Mouse (Mus musculus) urinary bladder, postnatal 36 days (tissue): Measurements from ENCODE around the gene Fam163a.

Experiments
- DNase-seq, 2 experiments: peaks; one replicate each; pipeline ENCODE4 v3.0.0; 2022; ENCODE audit warnings: low spot score in 2 of 2, mixed read lengths in 1 of 2

Gene Fam163a

DNA sequence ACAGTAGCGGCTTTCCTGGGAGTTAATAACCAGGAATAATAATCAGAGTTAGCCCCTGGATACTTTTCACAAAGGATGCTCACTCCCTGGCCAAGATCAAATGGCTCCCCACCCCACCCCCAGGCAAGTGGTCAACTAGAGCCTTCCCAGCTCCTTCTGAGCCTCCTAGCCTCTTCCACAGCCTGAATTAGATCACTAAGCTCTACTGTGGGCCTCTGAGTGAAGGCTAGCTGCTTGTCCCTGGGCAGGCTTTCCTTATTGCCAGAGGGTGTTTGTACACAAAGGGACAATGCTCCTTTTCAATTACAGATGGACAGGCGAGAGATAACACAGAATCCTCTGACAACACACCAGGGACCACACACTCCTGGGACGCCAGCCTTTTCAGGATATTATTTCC is 2.2 kb downstream of the Fam163a start:
- DNase-seq: no peak

DNA sequence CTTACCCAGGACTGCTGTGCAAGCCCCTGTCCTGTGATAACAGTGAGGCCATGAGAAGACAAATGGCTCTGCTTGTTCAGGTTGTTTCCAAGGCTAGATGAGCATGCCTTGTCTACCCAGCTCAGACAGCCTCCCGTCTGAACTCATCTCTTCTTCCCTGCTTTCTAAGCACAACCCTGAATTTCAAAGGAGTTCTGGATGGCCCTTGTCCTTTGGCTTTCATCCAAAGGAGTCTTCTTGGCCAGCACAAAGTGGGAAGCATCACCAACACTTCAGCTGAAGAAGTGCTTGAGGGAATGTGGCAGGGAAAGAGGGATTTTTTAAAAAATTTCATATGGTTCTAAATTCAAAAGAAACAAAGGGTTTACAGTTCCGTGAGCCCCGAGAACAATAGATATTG is 3.8 kb downstream of the Fam163a start:
- no peak for DNase-seq

DNA sequence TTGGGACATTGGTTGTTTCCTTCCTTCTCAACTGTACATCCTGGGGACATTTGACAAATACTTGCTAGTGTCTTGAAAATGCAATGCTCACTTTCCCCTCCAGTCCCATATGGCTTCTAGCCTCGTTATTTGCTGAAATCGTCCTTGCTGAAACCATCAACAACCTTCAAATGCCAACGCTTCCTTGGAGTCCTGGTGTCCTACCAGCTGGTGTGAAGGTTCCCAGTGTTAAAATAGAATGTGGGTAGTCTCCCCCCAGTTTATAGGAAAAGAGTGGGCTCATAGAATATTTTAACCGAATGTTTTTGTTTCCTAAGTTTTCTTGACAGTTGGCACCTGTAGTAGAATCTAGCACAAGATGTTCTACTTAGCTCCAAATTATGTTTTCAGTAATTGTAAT is 7.2 kb downstream of the Fam163a start:
- DNase-seq: no peak

DNA sequence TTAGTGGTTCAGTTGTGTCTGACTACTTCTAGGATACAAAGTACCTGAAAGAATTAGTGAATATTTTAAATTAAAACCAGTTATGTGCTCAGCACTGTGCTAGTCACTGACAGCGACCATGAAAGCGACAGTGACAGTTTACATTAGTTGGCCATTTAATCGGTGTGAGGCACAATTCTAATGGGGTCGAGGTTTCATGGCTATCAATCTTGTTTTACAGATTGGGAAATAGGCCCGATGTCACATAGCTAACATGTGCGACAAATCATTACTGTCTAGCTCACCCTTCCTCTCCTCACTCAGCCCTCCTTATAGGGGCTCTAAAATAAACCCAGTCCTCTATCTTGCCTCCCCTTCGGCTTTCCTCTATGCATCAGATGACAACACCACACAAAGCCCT is 11.5 kb downstream of the Fam163a start:
- DNase-seq: no peak

DNA sequence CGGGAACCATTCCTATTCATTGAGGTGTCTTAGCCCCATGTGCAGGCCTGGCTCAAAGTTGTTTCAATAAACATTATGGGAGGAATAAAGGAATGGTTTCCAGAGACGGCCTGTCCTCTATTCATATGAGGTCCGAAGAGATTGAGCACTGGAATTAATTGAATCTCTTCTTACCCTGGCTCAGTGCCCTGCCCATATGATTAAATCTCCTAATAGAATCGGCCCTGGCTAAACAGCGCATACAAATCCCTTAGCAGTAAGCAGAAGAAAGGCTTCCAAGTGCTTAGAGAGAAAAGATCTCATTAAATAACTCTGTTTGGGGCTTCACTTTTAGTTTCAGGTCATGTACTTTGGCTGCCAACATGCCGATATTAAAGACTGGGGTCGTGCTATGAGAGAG is 12.0 kb downstream of the Fam163a start:
- no peak for DNase-seq

DNA sequence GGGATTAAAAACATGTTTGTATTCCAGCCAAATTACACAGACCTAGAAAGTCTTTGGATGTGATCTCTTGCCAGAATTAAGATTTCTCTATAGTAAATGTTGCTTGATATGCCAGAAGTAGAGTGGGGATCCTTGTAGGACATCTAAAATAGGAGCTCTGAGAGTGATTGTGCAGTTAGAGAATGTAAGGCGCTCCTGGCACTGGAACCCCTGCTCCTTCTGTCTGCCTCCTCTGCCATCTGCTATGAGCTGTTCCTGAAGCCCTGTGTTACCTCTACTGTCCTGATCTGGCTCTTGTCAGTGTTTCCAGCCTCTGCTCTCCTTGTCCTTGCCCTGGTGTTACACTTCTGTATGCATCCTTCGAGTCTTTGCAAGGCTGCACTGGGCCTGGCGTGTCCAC is 18.2 kb downstream of the Fam163a start:
- no peak for DNase-seq

DNA sequence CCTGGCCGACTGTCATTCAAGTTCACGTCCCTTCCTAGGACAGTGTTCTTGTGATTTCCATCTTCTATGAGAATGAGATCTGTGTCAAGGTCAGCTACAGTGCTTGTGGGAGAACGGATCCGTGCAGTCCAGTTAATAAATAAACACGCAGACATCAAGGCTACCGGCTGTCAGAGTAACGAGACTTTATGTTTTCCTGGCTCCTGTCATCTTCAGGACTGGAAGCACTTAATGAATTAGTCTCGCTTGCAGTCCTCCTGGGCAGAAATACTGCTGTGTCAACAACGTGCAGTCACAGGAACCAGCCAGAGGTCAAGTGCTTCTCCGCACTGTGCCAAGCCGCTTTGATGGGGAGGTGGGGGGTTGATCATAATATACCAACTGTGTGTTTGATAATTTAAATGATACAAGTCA is 20.7 kb downstream of the Fam163a start:
- DNase-seq: no peak

DNA sequence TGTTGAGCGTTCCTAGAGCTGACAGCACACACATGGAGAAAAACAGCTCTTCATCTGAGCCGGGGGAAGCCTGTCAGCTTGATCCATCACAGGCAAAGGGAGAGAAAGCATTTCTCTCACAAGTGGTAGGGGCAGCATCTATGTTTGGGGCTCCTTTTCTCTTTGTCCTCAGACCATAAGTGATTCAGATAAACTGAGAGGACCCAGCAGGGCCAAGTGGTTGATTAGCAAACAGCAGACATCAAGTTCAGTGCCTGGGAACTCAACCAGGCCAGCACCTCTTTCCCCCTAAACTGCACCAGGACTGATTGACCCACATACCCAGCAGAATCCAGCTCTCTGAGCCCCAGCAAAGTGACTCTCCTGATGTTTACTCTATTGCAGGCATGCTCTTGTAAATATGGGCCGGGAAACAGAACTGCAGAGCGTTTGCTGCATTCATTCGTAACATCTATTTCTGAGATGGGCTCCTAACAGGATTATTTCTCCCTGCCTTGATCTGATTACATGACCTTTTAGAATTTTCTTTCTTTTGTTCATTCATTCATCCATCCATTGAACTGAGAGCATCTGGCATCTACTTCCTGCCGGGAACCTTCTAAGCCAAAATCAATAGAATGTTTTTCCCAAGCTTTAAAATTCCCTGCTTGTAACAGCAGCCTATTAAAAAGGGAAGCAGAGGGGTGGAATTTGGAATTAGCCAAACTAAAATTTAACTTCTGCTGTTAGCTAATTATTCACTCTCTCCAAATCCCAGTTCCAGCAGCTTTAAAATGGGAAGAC is 21.5 kb downstream of the Fam163a start:
- no peak for DNase-seq

DNA sequence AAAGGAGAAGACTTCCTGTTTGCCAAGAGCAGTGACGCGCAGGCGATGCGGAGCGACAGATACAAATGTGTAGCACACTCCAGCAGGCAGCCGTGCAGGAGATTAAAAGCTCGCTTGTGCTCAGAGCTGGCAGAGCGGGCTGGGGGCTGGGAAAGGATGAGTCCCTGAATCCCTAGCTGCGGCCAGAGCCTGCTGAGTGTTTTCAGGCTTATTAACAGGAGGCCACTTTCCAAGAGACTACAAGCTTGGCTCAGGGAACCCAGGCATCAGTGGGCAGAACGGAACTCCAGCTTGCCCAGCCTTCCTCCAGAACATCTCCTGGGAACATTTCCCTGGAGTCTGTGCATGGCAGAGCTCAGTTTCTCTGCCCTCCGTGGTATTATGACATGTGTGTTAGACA is 25.0 kb downstream of the Fam163a start:
- no peak for DNase-seq

DNA sequence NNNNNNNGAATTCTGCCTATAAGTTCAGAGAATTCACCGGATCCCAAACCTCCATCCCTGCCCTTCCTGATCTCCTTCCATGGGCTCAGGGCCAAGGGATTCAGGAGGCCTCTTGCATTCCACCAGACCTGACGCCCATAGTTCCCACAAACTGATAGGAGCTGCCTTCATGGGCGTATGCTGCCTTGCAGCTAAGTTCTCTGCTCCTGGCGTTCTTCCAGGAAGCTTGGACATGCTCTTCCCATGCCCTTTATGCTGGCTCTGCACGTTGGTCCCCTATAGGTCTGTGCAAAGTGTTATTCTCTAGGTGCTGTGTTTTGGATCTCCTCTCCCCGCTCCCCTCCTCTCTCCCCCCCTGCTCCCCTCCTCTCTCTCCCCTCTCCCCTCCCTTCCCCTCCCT is 36.1 kb downstream of the Fam163a start:
- no peak for DNase-seq

DNA sequence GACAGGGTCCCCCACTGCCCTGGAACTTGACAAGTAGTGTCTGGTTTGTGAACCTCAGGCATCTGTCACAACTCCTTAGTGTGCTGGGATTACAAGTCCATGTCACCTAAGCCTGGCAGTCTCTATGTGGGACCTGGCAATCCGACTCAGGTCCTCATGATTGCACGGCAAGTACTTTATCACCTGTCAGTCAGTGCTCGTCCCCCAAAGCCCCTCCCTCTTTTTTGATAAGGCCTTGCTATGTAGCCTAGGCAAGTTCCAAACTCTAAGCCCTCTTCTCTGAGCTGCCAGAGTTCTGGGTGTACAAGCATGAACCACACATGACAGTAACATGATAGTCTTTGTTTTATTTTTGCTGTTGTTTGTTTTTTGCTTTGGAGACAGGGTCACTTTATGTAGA is 88.1 kb downstream of the Fam163a start:
- DNase-seq: no peak

DNA sequence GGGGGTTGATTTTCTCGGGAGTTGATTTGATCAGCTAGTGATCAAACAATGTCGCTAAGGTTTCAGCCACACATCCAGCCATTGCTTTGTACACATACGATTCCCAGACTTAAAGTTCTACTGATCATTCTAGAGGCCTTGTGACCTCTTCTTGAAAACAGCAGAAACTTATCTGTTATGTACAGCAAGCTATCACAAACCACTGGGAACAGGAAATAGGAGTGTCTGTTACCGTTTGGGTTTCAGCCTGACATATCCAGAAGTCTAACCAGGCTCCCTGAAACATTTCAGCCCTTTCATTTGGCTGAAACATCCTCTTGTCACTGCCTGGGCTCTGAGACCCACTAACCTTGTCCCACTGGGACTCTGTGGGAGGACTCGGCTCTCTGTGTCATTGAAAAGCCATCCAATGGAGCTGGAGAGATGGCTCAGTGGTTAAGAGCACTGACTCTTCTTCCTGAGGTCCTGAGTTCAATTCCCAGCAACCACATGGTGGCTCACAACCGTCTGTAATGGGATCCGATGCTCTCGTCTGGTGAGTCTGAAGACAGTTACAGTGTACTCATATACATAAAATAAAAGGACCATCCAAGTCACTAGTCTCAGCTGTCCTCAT is 90.8 kb downstream of the Fam163a start:
- DNase-seq: no peak

DNA sequence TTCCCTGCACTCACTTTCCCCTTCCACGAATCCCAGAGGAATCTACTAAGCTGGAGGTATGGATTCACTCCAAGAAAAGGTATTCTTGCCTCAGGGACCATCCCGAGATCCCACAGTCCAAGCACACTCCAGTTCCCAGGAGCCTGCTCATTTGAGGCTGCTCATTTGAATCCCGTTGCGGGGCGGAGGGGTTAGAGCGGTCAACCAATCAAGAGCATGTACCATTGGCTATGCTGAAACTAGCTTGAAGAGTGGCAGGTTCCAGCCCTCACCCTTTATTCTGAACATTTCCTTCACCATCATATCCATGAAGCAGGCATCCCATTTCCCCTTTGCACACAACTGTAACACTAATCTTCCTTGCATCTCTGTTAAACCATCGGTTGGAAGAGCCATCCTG is 92.7 kb downstream of the Fam163a start:
- no peak for DNase-seq

DNA sequence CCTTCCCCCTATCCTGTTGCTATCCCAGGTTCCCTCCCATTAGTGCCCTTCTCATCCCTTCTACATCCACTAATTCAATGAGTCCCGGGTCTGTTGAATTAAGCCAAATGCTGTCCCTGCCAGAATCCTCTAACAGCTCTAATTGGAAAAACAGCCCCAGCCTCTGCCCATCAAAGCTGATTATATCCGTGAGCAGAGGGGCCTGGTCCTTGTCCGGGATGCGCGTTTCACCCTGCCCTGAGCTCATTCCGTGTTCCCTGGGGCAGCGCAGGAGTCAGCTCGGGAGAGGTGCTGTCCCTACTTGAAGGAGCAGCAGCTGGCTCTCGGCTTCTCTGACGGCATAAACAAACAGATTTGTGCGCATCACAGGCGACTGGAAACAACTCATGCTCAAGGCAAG is 93.1 kb downstream of the Fam163a start:
- DNase-seq: no peak

DNA sequence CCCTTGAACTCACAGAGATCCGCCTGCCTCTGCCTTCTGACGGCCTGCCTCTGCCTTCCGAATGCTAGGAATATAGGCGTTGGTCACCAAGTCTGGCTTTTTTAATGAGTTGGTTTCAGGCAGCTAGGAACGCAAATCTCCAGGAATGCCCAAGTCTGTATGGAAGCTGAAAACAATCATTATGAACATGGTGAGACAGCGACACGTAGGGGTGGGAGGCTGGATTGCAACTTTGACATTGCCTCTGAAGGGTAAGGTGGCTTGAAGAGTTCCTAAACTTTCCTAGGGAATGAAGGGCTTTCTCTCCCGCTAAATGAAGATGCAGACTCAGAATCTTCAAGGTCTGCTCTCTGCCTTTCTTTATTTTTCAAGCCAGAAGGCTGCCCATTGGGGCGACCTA is 93.7 kb downstream of the Fam163a start:
- no peak for DNase-seq

DNA sequence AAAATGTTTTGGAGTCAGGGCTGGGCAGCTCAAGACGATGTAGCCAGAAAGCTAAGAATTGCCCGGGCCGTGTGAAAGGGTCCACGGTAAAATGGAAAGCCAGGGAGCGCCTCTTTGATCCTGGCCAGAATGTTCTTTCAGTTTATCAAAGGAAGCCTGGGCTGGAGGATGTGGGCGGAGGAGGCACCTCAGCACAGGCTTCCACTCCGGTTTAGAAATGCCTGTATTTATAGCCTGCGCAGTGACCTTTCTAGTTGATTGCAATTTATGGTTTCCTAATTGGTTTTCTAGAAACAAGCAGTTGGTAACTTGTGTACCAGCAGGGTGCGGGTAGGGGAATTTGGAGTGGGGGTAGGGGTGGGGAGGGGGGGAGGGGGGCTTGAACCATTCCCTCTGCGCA is 96.4 kb downstream of the Fam163a start:
- DNase-seq: no peak

DNA sequence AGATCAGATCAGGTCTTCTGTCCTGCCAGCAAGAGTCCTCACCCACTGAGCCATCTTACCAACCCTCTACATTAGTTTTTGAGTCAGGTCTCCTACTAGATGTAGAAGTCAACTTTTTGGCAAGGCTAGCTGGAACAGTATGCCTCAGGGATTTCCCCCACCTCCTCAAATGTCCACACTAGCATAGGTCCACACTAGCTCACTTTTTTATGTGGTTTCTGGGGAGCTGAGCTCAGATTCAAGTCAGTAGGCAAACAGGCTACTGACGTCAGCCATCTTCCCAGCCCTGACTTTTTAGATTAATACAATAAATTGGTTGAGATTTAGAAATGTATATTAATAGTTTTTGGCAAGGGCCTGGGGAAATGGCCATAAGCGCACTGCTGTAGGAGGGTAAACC is 97.4 kb downstream of the Fam163a start:
- DNase-seq: no peak

DNA sequence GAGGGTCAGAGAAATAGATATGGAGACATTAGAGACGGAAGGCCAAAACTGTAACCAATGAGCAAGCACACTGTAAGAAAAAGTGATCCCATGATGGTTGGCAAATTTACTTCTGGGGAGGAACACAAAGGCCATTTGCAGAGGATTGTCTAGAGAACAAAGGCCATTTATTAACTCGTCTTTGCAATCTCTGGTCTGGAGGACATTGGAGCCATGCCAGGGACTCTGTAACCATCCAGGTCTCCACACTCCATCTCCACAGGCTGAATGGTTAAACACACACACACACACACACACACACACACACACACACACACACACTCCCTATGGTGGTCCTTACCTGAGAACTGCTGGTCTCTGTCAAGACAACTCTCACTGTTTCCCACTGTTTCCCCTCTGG is 99.4 kb downstream of the Fam163a start:
- DNase-seq: no peak

DNA sequence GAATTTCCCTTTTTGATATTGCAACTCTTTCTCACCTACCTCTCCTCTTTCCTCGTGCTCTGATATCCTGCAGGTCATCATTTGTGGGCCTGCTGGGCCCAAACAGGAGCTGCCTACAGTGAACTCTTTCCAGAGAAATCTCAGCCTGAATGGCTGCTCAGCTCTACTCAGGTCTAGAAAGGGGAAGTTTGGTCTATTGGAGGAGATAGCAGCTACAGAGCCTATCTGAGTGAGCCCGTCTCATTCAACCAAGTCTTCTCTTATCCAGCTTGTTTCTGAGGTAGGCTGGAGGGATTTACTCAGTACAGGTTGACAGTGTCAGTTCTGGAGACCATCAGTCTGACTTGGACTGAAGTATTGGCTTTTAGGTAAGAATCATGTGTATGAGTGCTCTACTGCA is 101.1 kb downstream of the Fam163a start:
- DNase-seq: no peak

DNA sequence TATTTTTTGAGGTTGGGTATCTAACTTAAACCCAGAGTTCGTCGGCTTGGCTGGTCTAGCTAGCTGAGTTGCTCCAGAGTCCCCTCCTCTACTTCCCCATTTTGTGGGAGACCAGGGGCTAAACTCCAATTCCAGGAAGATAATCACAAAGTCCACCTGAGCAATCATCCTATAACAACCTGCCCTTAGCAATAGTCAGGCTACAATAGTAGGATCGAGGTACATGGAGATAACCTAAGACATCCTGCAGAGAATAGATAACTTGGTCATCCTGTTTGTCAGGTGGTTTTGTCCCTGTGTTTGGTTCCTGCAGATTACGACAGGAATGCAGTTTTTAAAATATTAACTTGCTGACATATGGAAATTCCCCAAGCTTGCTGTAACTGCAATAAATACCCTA is 113.0 kb downstream of the Fam163a start:
- DNase-seq: no peak

DNA sequence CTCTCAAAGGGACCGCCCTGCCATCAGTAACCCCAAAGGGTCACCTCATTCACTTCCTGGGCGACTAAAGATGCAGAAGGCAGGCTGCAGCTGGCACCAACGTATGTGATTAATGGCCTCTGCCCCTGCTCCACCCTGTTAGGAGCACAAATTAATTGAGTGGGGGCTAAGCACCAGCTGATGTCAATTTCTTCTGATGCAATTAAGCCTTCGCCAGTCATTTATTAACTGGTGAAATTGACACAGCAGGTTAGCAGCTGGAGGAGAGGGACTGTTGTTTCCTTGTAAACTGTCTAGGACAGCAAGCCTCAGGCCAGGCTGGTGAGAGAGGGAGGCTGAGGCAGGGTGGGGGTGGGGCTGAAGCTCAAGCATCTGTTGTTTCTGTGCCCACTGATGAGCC is 114.8 kb downstream of the Fam163a start:
- no peak for DNase-seq

DNA sequence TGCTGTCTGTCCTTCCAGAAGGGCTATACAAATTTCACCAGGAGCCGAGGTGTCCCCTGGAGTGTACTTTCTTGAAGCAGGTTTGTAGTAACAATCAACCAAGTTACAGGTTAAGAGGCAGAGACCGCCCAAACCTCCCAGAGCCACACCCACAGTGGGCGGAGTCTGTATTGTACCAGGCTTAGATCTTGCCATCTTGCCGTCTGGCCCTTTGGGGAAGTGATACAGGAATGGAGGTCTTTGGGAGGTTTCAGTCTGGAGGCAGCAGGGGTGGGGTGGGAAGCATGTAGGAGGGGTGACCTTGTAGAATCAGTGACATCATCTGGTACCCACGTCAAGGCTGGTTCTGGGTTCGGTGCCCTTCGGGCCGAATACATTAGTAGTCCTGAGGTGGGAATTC is 115.3 kb downstream of the Fam163a start:
- DNase-seq: no peak

DNA sequence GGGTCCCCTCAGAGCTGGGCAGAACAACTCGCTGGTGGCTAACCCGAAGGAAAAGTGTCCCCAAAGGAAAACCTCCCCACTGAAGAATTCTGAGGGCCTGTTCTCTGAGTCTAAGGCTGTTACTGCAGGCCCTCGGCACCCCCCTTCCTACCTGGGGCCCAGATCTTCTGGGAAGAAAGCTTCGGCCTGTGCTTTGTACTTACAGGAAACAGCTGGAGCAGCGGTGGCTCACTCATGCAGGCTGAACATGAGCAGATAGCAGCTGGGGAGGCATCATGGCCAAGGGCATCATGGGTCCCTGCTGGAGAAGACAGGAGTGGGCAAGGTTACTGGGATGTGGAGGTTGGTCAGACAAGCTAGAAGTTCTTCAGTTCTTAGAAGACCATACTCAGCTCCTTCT is 117.2 kb downstream of the Fam163a start:
- no peak for DNase-seq

DNA sequence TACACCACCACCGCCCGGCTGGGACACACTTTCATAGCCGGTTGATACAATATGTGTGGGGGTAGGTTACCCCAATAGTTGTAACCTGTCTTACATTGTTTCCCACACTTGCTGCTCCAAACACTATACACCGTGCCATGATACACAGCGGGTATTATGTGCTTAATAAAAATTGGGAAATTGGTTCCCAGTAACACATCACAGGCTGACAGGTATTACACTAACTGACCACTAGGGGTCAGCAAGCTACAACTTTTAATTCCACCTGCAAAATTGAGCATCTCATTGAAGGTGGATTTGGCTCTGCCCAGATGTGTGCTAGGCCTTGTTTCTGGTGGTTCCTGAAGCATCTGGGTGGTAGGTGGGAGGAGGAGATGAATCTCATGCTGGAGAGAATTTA is 119.1 kb downstream of the Fam163a start:
- no peak for DNase-seq
